Mouse (Mus musculus): ENCODE results near the gene Lrrn4.

GRCm38 (mm10) chr2:132846407-132847358, 34.0 kb downstream of the Lrrn4 start, which contains the start of gene Crls1:
- TF ChIP-seq CTCF (IDR thresholded peaks at IDR 0.05; ENCODE audit: control insufficient read depth, insufficient read depth, insufficient read length) (peak; percentile 96), MAX (IDR thresholded peaks at IDR 0.05) (peak; percentile 66), USF1 (IDR thresholded peaks at IDR 0.05; ENCODE audit: low read depth) (no peak), MYOG (IDR thresholded peaks at IDR 0.05; ENCODE audit: control insufficient read depth, extremely low read depth, insufficient read length) (no peak), FOSL1 (IDR thresholded peaks at IDR 0.05; ENCODE audit: insufficient read depth, low read length, poor library complexity, severe bottlenecking) (no peak)

Data from C2C12 (cell line).